Mouse (Mus musculus): Measurements from ENCODE around the gene Ppp1cb. TPM values are rescaled to one million over a fixed set of nuclear protein-coding genes. Genes with fewer than 3 reads are reported as not detected.

The Ppp1cb gene
- total and polyA plus RNA-seq, 2 experiments from 2014 or later: 144 to 204 TPM

- H3K9me3 ChIP-seq (ENCODE audit: low read length): no peaks in the 10 kb centered on the region
- TF ChIP-seq CTCF (IDR thresholded peaks at IDR 0.05): no peak
- peaks cover 6% of the 10 kb centered on the region for H3K36me3 ChIP-seq (ENCODE audit: insufficient read depth, low read length)
- H3K27me3 ChIP-seq (ENCODE audit: insufficient read depth, low read length): no peaks in the 10 kb centered on the region
- DNase-seq (ENCODE audit: low spot score) (no peak), ATAC-seq (ENCODE audit: low FRiP score) (no peak)
- no peak overlapping the region for H3K27ac ChIP-seq (ENCODE audit: low read depth, low read length)
- no peak overlapping the region for H3K4me3 ChIP-seq (ENCODE audit: low read depth, low read length)
- no peak overlapping the region for H3K4me2 ChIP-seq (ENCODE audit: low read depth, low read length, poor library complexity, severe bottlenecking)
- H3K4me1 ChIP-seq (ENCODE audit: insufficient read depth, low read length): no peaks in the 10 kb centered on the region
- no peak overlapping the region for H3K9ac ChIP-seq (replicated peaks; ENCODE audit: low read length, poor library complexity, severe bottlenecking)
Measured at GRCm38 (mm10) chr5:32476501-32476900, 17.9 kb downstream of the Ppp1cb start.

- no peak for DNase-seq (ENCODE audit: low spot score)
- no peaks in the 10 kb centered on the region for H3K4me1 ChIP-seq (ENCODE audit: insufficient read depth, low read length)
- H3K4me3 ChIP-seq (ENCODE audit: low read depth, low read length): no peak overlapping the region
- 95% methylated on average over 4 of the region's 4 CpGs for WGBS
- no peak for ATAC-seq (ENCODE audit: low FRiP score)
- no peak overlapping the region for H3K4me2 ChIP-seq (ENCODE audit: low read depth, low read length, poor library complexity, severe bottlenecking)
- H3K9ac ChIP-seq (replicated peaks; ENCODE audit: low read length, poor library complexity, severe bottlenecking): no peak overlapping the region
- no peak for TF ChIP-seq CTCF (IDR thresholded peaks at IDR 0.05)
- no peaks in the 10 kb centered on the region for H3K9me3 ChIP-seq (ENCODE audit: low read length)
- H3K36me3 ChIP-seq (ENCODE audit: insufficient read depth, low read length): peaks cover 10% of the 10 kb centered on the region
- H3K27me3 ChIP-seq (ENCODE audit: insufficient read depth, low read length): no peaks in the 10 kb centered on the region
- no peak overlapping the region for H3K27ac ChIP-seq (ENCODE audit: low read depth, low read length)
Measured at GRCm38 (mm10) chr5:32478972-32479371, 20.3 kb downstream of the Ppp1cb start.

- Histone ChIP-seq H3K4me3 (ENCODE audit: low read depth, low read length) (no peak overlapping the region), H3K27ac (ENCODE audit: low read depth, low read length) (no peak overlapping the region), H3K4me1 (ENCODE audit: insufficient read depth, low read length) (no peaks in the 10 kb centered on the region), H3K9ac (replicated peaks; ENCODE audit: low read length, poor library complexity, severe bottlenecking) (no peak overlapping the region), H3K9me3 (ENCODE audit: low read length) (no peaks in the 10 kb centered on the region), H3K36me3 (ENCODE audit: insufficient read depth, low read length) (peaks cover 38% of the 10 kb centered on the region), H3K4me2 (ENCODE audit: low read depth, low read length, poor library complexity, severe bottlenecking) (no peak overlapping the region), H3K27me3 (ENCODE audit: insufficient read depth, low read length) (no peaks in the 10 kb centered on the region)
- 88% methylated on average over 3 of the region's 3 CpGs for WGBS
- no peak for ATAC-seq (ENCODE audit: low FRiP score)
- DNase-seq (ENCODE audit: low spot score): no peak
- no peak for TF ChIP-seq CTCF (IDR thresholded peaks at IDR 0.05)
Measured at GRCm38 (mm10) chr5:32485430-32485829, 26.8 kb downstream of the Ppp1cb start.

- ATAC-seq (ENCODE audit: low FRiP score) (no peak), DNase-seq (ENCODE audit: low spot score) (no peak)
- Histone ChIP-seq H3K9ac (replicated peaks; ENCODE audit: low read length, poor library complexity, severe bottlenecking) (no peak overlapping the region), H3K27me3 (ENCODE audit: insufficient read depth, low read length) (no peaks in the 10 kb centered on the region), H3K27ac (ENCODE audit: low read depth, low read length) (no peak overlapping the region), H3K9me3 (ENCODE audit: low read length) (no peaks in the 10 kb centered on the region), H3K4me2 (ENCODE audit: low read depth, low read length, poor library complexity, severe bottlenecking) (no peak overlapping the region), H3K4me3 (ENCODE audit: low read depth, low read length) (no peak overlapping the region), H3K36me3 (ENCODE audit: insufficient read depth, low read length) (peaks cover 32% of the 10 kb centered on the region), H3K4me1 (ENCODE audit: insufficient read depth, low read length) (no peaks in the 10 kb centered on the region)
- no peak for TF ChIP-seq CTCF (IDR thresholded peaks at IDR 0.05)
- WGBS: 92% methylated on average over 2 of the region's 2 CpGs
Measured at GRCm38 (mm10) chr5:32488044-32488443, 29.4 kb downstream of the Ppp1cb start.

GRCm38 (mm10) chr5:32494084-32494700 lies 35.5 kb downstream of the Ppp1cb start:
- H3K9me3 ChIP-seq (ENCODE audit: low read length): no peaks in the 10 kb centered on the region
- ATAC-seq (ENCODE audit: low FRiP score) (no peak), DNase-seq (ENCODE audit: low spot score) (no peak)
- no peak overlapping the region for H3K9ac ChIP-seq (replicated peaks; ENCODE audit: low read length, poor library complexity, severe bottlenecking)
- no peak for TF ChIP-seq CTCF (IDR thresholded peaks at IDR 0.05)
- WGBS: 78% methylated on average over 3 of the region's 3 CpGs
- H3K27ac ChIP-seq (ENCODE audit: low read depth, low read length): no peak overlapping the region
- no peak overlapping the region for H3K4me2 ChIP-seq (ENCODE audit: low read depth, low read length, poor library complexity, severe bottlenecking)
- H3K4me1 ChIP-seq (ENCODE audit: insufficient read depth, low read length): no peaks in the 10 kb centered on the region
- no peaks in the 10 kb centered on the region for H3K36me3 ChIP-seq (ENCODE audit: insufficient read depth, low read length)
- no peaks in the 10 kb centered on the region for H3K27me3 ChIP-seq (ENCODE audit: insufficient read depth, low read length)
- H3K4me3 ChIP-seq (ENCODE audit: low read depth, low read length): no peak overlapping the region

GRCm38 (mm10) chr5:32508766-32509165 lies 50.1 kb downstream of the Ppp1cb start:
- Histone ChIP-seq H3K36me3 (ENCODE audit: insufficient read depth, low read length) (no peaks in the 10 kb centered on the region), H3K27ac (ENCODE audit: low read depth, low read length) (no peak overlapping the region), H3K9ac (replicated peaks; ENCODE audit: low read length, poor library complexity, severe bottlenecking) (no peak overlapping the region), H3K4me2 (ENCODE audit: low read depth, low read length, poor library complexity, severe bottlenecking) (no peak overlapping the region), H3K9me3 (ENCODE audit: low read length) (no peaks in the 10 kb centered on the region), H3K4me1 (ENCODE audit: insufficient read depth, low read length) (no peaks in the 10 kb centered on the region), H3K4me3 (ENCODE audit: low read depth, low read length) (no peak overlapping the region), H3K27me3 (ENCODE audit: insufficient read depth, low read length) (no peaks in the 10 kb centered on the region)
- TF ChIP-seq CTCF (IDR thresholded peaks at IDR 0.05): no peak
- DNase-seq (ENCODE audit: low spot score) (no peak), ATAC-seq (ENCODE audit: low FRiP score) (no peak)
- WGBS: 81% methylated on average over 3 of the region's 3 CpGs

All from midbrain, postnatal 0 days (tissue).